Mouse (Mus musculus) MEL-GATA-1-ER (cell line): Measurements from ENCODE around the gene Sorcs2.

Experiments
- DNase-seq: peaks from one replicate; pipeline ENCODE4 v3.0.0-alpha.2; 2012; ENCODE audit warnings: low read depth; ENCODE audit errors: extremely low read depth

Gene Sorcs2

GRCm38 (mm10) chr5:36075172-36076074, 322.5 kb downstream of the Sorcs2 start:
- DNase-seq = no peak

- no peak for DNase-seq
Observed at GRCm38 (mm10) chr5:36069503-36070360, 328.2 kb downstream of the Sorcs2 start.

- DNase-seq = no peak
Observed at GRCm38 (mm10) chr5:36067651-36068181, 330.2 kb downstream of the Sorcs2 start.

GRCm38 (mm10) chr5:36057804-36058322, 340.1 kb downstream of the Sorcs2 start:
- no peak for DNase-seq

GRCm38 (mm10) chr5:36056921-36057320, 341.0 kb downstream of the Sorcs2 start:
- DNase-seq = no peak

- no peak for DNase-seq
Observed at GRCm38 (mm10) chr5:36055876-36056275, 342.1 kb downstream of the Sorcs2 start.

GRCm38 (mm10) chr5:36054498-36054897, 343.4 kb downstream of the Sorcs2 start:
- no peak for DNase-seq

GRCm38 (mm10) chr5:36043154-36043553, 354.8 kb downstream of the Sorcs2 start:
- DNase-seq = no peak

GRCm38 (mm10) chr5:36041756-36042155, 356.2 kb downstream of the Sorcs2 start:
- no peak for DNase-seq

- DNase-seq = no peak
Observed at GRCm38 (mm10) chr5:36041236-36041562, 356.7 kb downstream of the Sorcs2 start.

- no peak for DNase-seq
Observed at GRCm38 (mm10) chr5:36040398-36041235, 357.3 kb downstream of the Sorcs2 start.

- no peak for DNase-seq
Observed at GRCm38 (mm10) chr5:36039596-36039995, 358.3 kb downstream of the Sorcs2 start.

GRCm38 (mm10) chr5:36033531-36034426, 364.2 kb downstream of the Sorcs2 start:
- no peak for DNase-seq

- DNase-seq = no peak
Observed at GRCm38 (mm10) chr5:36025076-36025475, 372.9 kb downstream of the Sorcs2 start.

GRCm38 (mm10) chr5:36024003-36024685, 373.8 kb downstream of the Sorcs2 start:
- DNase-seq = no peak

- DNase-seq = no peak
Observed at GRCm38 (mm10) chr5:36022361-36022760, 375.6 kb downstream of the Sorcs2 start.

- no peak for DNase-seq
Observed at GRCm38 (mm10) chr5:36021091-36021490, 376.8 kb downstream of the Sorcs2 start.

GRCm38 (mm10) chr5:36018366-36018765, 379.6 kb downstream of the Sorcs2 start:
- DNase-seq = no peak

- no peak for DNase-seq
Observed at GRCm38 (mm10) chr5:36009405-36009804, 388.5 kb downstream of the Sorcs2 start.
